Mouse (Mus musculus) yolk sac, embryonic 10.5 days (tissue): Measurements from ENCODE around the gene Ccdc85c.

Source experiments
- DNase-seq: peaks from one replicate; pipeline ENCODE4 v3.0.0-alpha.2; 2017; ENCODE audit warnings: low spot score

The Ccdc85c gene

DNA sequence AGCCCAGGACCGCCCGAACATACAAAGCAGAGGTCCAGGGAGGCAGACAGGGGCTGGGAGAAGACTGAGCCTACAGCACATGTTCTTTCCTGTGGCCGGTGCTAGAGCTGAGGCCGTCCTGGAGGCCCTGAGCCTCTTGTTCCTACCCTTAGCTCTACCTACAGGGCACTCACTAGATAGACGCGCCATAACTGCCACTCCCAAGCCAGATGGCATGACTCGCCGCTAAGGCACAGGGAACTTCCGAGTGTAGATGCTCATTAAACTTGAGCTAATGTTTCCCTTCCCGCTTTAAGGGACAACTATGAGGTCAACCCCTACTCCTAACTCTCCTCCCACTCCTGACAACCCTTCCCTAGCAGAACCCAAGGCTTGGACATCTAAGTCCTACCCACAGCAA is 6.3 kb downstream of the Ccdc85c start:
- no peak for DNase-seq

DNA sequence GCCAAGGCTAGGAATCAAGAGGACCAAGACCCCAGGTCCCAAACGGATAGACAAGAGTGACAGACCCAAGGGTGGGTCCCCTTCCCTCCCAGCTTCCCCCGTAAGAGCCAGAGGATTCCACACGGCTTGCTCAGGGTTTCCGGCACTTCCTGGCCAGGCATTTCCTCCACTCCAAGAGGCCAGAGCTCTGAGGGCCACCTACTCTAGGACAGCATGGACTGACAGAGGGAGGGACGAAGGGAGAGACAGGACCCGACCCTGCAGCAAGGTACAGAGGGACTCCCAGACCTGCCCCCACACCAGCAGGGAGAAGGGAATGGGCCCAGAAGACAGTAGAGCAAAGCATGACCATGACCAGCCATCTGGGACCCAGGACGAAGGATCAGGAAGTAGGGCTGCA is 7.6 kb downstream of the Ccdc85c start:
- DNase-seq: no peak

DNA sequence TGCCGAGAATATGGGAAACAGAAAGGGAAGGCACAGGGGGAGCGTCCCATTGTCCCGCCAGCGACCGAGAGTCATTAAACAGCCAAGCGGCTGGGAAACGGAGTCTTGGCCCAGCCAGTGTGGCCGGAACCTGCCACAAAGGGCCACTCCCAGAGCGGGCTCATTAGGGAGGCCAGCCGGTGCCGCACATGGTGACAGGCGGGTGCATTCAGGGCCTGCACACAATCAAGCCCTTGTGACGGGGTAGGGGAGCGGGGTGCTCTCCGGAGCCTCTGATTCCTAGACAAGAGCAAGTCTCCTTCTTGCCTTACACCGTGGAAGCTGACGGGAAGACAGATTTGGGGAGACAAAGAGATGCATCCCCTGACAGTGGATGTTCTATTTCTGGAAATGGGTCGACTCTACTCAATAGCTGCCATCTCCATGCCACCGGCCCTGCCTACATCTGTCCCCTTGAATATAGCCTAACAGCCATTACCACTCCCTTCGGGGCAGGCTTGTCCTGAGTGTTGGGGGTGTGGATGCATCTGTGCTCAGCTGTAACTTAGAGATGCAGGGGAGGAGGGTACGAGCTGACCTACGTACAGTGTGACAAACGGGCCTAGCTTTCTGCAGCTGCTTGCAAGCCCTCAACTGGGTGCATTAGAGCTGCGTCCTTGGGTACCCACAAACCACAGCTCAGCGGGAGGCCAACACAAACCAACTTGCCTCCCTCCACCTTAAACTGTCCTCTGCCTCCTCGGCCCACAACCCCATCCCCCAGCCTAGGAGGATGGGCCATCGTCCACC is 9.2 kb downstream of the Ccdc85c start:
- DNase-seq: no peak

DNA sequence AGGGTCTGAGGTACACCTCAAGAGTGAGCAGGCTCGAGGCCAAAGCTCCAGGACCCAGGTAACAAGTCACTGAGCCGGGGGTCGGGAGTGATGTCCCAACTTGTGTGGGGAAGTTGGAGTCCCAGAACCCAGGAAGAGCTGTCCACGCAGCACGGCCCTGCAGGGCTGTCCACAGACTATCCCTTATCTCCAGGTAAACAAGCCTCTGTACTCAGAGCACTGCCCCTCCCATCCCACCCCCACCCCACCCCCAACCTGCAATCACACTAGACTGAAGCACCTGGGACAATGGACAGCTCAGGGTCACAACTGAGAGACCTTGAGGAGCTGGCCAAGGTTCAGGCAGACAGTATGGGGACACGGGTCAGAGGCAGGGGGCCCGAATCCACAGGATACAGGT is 10.3 kb downstream of the Ccdc85c start:
- DNase-seq: peak; percentile 77

DNA sequence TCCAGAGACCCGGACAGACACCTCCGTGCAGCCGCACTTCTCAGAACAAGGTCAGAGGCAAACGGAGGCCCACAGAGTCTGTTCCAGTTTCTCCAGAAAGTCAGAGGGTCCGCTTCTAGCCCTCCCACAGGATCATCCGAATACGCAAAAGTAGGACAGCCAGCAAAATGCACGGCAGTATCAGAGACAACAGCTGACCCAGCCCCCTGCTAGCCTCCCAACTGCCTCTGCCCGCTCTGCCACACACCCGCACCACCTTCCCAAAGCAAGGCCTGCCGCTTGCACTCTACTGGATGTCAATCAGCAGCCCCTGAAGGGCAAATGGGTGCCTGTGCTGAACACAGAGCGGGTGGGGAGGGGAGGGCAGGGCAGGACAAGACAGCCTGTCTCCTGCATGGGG is 14.3 kb downstream of the Ccdc85c start:
- no peak for DNase-seq

DNA sequence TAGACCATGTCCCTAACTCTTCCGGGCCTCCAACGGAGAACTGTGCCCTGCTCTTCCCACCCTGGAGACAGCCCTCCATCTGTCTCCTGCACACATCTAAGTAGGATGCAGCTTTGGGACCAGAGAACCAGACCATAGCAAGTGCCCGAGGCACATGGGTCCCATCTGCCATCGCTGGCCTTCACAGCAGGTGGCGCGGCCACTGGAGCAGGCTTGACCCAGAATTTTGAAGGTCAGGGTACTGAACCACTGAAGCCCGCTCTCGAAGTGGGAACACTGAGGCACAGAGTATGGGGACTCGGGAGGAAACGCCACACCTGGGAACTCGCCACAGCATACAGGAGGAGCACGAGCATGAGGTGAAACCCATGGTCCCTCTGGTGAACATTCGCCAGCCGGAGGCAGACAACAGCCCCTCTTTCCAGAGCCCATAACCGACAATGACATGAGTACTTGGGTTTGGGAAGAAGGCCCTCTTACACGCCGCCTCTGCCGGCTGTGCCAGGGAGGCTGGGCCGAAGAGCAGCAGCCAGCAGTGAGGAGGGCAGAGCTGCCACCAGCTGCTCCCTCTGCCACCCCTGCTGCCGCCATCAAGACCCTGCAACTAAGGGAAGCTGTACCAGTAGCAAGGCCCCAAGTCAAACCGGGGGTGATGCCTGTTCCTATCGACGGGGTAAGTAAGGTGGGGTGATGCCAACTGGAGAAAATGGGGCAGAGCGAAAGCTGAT is 15.7 kb downstream of the Ccdc85c start:
- no peak for DNase-seq

DNA sequence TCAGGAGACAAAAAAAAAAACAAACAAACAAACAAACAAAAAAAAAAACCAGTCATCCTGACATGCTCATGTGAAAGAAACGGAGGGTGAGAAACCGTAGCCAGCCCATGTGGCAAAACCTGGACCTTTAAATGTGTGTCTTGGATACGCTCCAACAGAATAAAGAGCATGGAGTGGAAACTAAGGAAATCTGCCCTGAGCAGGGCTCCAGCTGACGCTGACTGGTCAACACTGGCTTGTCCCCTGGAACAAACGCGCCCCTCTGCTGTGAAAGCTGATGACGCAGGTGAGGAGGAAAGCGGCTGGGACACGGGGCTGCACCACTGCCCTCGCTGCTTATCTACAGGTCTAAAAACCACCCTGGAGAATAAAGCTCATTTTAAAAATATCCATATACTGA is 18.5 kb downstream of the Ccdc85c start:
- peak; percentile 77 for DNase-seq

DNA sequence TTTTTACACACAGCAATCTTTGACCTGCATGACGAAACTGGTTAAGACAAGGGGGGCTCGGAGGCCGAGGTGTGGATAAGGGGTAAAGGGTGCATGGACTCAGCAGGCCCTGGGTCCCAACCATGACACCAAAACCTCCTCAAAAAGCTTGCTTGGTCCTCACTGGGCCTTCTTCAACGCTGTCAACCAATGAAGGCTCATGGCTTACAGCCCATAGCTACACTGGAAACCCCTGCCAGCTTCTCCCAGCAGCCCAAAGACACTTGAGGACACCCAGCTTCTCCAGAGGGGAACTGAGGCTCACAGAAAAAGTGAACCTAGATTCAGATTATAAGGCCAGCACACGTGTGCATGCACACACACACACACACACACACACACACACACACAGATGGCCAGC is 19.3 kb downstream of the Ccdc85c start:
- DNase-seq: no peak

DNA sequence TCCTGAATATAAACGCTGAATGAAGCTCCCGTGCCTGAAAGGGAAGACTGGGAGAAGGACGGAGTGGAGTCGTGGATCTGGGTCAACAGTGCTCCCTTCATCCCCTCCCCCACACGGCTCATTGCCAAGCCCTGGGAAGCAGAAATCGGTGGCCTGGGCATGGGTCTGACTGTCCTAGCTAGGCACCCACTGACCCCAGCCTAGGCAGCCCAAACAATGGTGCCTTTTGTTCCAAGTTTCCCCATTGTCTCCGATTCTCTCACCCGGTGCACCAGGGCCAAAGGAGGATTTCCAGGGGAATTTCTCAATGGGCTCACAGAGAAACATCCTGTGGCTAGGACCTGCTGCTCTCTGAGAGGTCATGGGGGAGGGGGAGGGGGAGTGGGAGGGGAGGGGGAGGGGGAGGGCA is 19.7 kb downstream of the Ccdc85c start:
- peak; percentile 74 for DNase-seq

DNA sequence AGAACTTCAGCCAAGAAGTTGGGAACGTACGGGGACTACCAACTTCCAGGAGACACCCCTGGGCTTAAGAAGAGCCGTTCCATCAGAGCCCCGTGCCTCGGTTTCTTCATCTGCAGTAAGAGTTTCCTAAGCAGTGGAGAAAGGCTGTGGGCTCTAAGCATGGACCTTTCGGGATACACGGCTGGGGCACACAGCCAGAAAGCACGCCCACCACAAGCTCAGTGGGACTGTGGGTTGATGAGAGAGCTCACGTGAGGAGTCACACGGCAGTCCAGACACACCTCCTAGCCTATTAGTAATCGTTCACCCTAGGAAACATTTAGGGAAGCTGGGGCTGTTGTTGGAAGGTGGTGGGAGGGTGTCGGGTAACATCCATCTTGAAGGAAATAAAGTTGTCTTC is 22.2 kb downstream of the Ccdc85c start:
- no peak for DNase-seq

DNA sequence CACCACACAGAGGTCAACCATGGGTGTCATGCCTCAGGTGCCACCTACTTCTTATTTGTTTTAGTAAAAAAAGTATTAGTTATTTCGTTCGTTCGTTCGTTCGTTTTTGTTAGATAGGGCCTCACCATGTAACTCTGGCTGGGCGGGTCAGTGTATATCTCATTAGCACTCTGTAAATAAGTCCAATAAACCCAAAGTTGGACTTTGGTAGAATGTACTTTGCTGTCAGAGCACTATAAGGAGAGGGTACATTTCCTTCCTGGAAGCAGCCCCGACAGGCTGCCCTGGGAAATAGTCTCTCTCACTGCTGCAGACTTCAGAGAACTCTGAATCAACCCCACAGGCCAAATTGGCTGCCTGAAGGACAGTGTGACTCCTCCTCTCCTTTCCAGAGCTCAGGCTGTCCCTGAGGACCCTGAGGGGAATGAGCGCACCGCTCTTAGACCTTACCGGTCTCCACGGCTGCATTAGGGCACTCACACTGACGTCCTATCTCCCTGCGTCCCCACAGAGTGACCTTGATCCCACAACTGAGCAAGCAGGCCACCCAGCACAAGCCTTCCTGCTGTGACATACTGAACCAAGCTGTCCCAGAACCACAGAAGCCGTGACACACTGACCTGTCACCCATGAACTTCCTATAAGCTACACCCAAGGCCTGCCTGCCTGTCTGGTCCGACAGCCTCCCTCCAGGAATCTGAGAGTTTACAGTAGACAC is 23.2 kb downstream of the Ccdc85c start:
- DNase-seq: no peak

DNA sequence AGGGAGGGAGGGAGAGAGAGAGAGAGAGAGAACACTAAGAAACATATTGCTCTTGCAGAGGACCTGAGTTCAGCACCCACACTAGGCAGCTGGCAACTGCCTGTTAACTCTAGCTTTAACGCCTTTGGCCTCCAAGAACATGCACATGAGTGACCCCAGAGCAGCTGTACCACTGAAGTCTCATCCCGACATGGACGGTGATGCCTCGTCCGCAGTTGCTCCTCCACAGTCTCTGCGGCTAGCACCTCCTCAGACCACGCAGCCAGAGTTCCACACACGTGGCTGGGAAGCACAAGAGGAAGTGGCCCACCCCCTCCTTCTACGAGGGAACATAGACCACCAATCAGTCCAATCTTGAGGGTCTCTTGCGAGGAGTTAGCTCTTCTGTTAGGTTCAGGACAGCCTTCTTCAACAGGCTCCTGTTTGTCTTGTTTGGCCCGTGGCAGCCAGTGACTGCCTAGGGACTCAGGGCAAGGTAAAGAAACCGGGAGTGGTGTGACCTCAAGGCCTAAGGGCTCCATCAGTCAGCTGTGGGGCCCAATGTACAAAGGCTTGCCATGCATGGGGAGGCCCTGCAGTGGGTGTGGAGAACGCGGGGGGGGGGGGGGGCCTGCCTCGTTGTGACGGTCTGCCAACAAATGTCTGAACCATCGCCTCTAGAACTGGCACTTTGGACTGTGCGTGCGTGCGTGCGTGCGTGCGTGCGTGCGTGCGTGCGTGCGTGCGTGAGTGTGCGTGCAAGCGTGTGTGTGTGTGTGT is 24.0 kb downstream of the Ccdc85c start:
- DNase-seq: no peak

DNA sequence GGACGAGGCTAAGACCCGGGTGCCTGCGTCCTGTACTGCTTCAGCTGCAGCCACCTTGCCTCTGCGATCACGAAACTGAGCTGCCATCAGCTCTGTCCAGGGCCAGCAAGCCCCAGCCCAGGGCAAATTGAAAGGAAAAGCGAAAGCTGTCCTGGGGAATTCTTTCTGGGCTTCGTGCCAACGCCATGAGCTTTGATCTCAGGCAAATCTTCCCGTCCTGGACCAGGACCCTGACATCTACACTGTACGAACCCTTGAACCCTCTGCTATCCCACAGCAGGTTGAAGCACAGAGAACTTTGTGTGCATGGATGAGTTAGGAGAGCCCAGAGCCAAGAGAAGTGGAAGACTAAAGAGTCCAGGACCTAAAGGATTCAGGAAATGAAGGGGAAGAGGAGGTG is 25.7 kb downstream of the Ccdc85c start:
- DNase-seq: no peak

DNA sequence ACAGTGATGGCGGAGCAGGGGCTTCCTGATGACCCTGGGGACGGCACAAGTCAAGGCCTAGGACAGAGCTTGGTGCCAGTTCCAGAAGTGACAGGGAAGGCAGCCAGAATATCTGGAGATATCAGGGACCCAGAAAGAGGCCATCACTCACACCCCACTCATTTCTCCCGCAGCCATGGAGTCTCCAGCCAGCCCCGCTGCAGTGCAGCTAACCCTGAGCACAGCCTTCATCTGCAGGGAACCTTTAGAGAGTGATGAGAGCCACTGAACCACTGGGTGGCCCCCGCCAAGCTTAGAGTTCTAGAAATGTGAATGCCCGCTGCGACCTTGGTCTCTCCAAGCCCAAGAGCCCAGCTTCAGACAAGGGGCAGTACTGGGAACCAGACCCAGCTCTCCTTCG is 26.2 kb downstream of the Ccdc85c start:
- no peak for DNase-seq

DNA sequence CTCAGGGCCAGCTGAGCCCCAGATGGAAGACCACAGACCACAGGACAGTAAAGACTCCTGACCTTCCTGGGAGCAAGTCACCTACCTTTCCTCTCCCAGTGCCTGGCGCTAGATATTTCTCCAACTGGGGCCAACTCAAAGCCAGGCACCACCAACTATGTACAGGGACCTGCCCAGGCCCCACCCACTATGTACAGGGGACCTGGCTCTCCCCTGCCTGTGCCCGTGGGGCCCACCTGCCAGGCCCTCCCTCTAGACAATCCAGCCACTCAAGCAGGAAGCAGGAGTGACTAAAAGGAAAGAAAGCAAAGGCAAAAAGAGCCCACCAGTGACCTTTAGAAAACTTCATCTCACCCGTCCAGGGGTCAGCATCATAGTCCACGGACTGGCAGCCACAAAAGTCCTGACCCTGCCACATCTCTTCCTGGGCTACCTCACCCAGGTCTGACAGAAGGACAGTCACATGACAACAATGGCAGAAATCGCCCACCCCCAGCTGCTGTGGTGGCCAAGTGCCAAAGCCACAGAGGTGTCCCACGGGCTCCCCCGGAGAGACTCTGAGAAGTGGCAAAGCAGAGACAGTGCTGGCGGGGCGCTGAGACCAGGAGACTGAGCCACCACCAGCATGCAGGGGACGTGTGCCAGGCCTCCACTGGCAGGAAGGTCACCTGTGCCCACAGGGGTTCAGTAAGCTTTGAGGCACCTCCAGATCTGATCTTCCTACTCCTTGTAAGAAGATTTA is 28.3 kb downstream of the Ccdc85c start:
- no peak for DNase-seq

DNA sequence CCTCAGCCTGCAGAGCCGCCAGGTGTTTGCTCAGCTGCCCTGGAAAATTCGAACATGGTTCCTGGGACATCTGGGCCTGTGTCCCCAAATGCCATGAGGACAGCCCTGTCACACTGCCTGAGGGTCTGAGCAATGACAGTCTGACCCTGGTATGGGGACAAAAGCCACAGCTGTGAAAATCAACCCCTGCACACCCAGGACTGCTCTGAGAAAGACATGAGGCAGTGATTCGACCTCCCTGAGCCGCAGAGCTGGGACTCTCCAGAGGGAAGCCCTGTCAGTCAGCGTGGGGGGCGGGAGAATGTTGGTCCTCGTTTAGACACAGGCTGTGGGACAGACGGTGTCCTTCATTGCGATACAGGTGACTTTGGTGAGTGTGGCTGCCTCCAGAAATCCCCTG is 29.6 kb downstream of the Ccdc85c start:
- DNase-seq: no peak

DNA sequence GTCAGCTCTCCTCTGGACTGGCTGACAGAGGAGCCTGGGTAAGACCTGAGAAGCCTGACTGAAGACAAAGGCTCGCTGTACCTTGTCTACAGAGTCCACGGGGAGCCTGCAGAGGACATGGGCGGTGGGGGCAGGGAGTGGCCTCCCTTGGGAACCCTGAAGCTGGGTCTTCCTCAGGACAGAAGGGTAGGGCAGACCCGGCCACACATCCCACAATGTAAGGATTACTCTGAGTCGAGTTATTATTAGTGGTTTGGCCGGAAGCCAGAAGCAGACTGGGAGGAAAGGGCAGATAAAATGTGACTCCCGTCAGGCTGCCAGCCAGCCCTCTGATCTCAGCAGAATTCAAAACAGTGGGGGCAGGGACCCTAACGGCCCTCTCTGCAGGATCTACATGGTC is 30.4 kb downstream of the Ccdc85c start:
- DNase-seq: peak; percentile 73

DNA sequence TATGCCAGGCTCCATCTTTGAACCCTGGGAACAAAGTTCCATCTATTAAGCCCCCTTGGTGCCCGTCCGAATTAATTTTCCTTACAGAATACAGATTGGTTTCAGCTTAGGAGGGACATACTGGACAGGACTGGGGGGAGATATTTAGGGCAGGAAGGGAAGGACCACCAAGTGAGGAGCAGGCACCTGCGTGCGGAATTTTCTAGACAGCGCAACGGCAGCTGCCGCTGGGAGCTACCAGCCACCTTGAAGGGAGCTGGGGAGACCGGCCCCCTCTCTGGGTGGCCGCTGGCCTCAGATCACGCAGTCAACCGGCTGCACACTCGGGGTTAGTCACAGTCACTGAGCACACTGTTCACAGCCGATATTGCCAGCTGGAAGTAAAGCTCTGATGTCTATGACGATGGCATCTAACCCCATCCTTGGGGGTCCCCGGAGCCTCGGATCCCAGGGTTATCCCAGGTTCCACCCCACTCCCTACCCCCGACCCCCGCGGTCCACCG is 32.9 kb downstream of the Ccdc85c start:
- DNase-seq: no peak

DNA sequence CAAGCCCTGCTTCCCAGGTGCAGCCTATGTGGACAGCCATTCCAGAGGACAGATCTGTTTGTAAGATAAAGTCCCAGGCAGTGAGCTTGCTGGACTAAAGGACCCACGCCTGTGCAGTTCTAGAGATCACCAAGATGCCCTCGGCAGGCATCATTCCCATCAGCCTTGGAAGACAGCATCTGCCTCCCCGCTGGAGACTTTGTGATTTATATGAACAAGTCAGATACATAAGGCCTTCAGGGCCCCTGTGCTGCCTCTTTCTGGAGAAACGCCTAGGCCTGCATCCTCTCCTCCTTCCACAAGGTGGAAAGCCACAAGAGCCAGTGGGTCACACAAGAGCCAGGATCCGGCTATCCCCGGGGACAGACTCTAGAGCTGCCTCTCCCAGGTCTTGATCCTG is 33.6 kb downstream of the Ccdc85c start:
- DNase-seq: no peak

DNA sequence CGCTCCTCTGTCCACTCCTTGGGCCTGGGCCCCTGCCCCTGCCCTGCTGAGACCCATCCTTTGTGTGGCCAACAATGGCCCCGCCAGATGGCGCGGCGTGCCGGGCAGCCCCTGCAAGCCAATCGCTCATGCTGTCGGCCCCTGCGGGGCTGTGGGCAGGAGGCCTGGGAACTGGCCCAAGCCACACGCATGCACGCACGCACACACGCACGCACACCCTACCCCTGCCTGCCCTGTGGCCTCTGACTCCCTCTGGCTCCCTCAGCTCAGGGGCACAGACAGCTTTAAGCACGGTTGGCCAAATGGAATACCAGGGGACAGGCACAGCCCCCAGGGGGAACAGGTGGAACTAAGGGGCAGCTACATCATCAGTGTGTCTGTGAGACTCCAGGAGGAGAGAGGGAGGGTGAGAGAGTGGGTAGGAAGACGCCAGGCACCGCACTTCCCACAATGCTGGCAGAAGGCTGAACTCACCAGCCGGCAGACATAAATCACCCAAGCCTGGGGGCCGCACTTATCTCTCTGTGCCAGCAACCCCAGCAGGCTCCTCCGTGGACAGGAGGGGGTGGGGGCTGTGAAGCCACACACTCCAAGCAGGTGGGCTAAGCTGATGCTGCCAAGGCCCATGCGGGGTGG is 34.2 kb downstream of the Ccdc85c start:
- DNase-seq: no peak

DNA sequence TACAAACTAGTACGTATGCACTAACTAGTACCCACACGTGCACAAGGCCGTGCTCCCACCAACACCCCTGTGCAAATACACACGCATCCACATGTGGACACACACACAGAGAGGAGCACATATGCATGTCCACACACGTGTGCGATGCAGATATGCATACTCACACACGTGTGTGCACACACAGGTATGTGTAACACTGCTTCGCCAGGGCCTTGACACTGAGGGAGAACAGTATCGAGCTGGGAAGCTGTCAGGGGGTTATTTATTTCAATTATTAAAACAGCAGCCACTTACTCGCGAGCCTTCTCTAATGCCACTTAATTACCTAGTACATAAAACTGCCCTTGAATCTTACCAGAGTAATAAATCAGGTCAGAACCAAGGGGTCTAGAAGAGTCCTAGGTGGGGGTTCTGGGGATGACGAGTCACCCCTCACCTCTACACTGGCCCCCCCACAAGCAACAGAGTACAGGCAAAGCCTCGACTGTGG is 34.8 kb downstream of the Ccdc85c start:
- no peak for DNase-seq
